ENCODE assay signal across 17 mouse cellular contexts in the genomic region with DNA sequence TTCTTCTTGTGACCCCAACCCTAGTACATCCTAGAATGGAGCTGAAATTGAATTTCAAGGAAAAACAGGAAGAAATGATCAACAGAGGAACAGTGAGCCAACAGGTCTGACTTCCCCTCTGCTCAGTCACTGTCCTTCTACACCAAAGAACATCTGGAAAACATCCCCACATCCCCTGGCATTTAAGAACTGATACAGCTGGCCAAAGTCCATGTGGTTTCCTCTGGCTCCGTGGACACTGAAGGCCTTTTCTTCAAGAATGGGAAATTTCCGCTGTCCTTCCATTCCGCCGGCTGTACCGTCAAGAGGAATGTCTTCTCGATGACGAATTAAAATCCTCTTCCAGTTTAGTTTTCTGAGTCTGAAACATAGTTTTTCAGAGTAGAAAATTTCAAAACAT.
"Had no signal": no experiment of that assay in that cellular context is flagged by ENCODE, and none has a peak within 500 bp of the region (broad histone marks: within the 10 kb centered on the region; RNA-seq: fewer than 3 reads in every experiment).

No protein-coding gene starts in this region.

- DNase-seq: liver, postnatal 0 days; lung, adult 2 months; lung, postnatal 14 days; lung, postnatal 36 days; midbrain, embryonic 14.5 days; right cerebral cortex, postnatal 14 days; spleen, adult 18-20 months; thymus, adult 18-20 months; thymus, postnatal 14 days; thymus, postnatal 36 days had no signal

- H3K9me3 ChIP-seq: liver, embryonic 15.5 days; lung, embryonic 15.5 days; megakaryocyte, embryonic 14.5 days; midbrain, embryonic 12.5 days; neural tube, embryonic 12.5 days had no signal

- H3K9ac ChIP-seq: liver, embryonic 15.5 days; liver, postnatal 0 days; lung, embryonic 15.5 days; midbrain, embryonic 12.5 days; neural tube, embryonic 12.5 days had no signal

- H3K36me3 ChIP-seq: liver, embryonic 15.5 days; lung, embryonic 15.5 days; midbrain, embryonic 12.5 days; neural tube, embryonic 12.5 days had no signal

- H3K4me2 ChIP-seq: liver, embryonic 15.5 days; lung, embryonic 15.5 days; midbrain, embryonic 12.5 days; neural tube, embryonic 12.5 days had no signal

- H3K4me3 ChIP-seq: liver, embryonic 15.5 days; lung, embryonic 15.5 days; megakaryocyte, embryonic 14.5 days; midbrain, embryonic 12.5 days; neural tube, embryonic 12.5 days had no signal

- H3K27me3 ChIP-seq: liver, embryonic 15.5 days; lung, embryonic 15.5 days; megakaryocyte, embryonic 14.5 days; midbrain, embryonic 12.5 days; neural tube, embryonic 12.5 days had no signal

- H3K27ac ChIP-seq: liver, embryonic 15.5 days; lung, embryonic 15.5 days; macrophage; midbrain, embryonic 12.5 days; neural tube, embryonic 12.5 days had no signal

- ATAC-seq: liver, postnatal 0 days; lung, postnatal 0 days had no signal
